Mouse (Mus musculus) midbrain, embryonic 11.5 days (tissue): Measurements from ENCODE around the gene Tmem116. TPM values are rescaled to one million over a fixed set of nuclear protein-coding genes. Genes with fewer than 3 reads are reported as not detected.
A peak's percentile ranks its signal among the peaks of the same experiment; 100 is the strongest.

Experiments
- ATAC-seq: fragments of 200-750 bp; cut with Nextera tagmentation; 2 replicates; pipeline ENCODE4 v1.8.0; 2017; ENCODE audit warnings: moderate TSS enrichment, moderate library complexity; ENCODE audit not compliant: low FRiP score
- DNase-seq: peaks from one replicate; pipeline ENCODE4 v3.0.0; 2015; ENCODE audit warnings: low spot score; ENCODE audit errors: missing footprints
- H3K27ac ChIP-seq: fragments of 300-500 bp; sonication (generic); 2 replicates; pipeline ENCODE4 v1.5.1; 2014; ENCODE audit warnings: low read depth, low read length
- H3K27me3 ChIP-seq: fragments of 300-500 bp; sonication (generic); 2 replicates; pipeline ENCODE4 v1.6.1; 2014; ENCODE audit warnings: mild to moderate bottlenecking, low read length, moderate library complexity, mixed read lengths; ENCODE audit not compliant: control insufficient read depth, insufficient read depth
- H3K36me3 ChIP-seq: fragments of 300-500 bp; sonication (generic); 2 replicates; pipeline ENCODE4 v1.6.1; 2014; ENCODE audit warnings: mild to moderate bottlenecking, low read length, moderate library complexity, mixed read lengths; ENCODE audit not compliant: control insufficient read depth, insufficient read depth
- H3K4me1 ChIP-seq: fragments of 300-500 bp; sonication (generic); 2 replicates; pipeline ENCODE4 v1.6.1; 2014; ENCODE audit warnings: low read length; ENCODE audit not compliant: control insufficient read depth, insufficient read depth
- H3K4me2 ChIP-seq: fragments of 300-500 bp; sonication (generic); 2 replicates; pipeline ENCODE4 v1.6.1; 2014; ENCODE audit warnings: mild to moderate bottlenecking, moderate library complexity
- H3K4me3 ChIP-seq: fragments of 300-500 bp; sonication (generic); 2 replicates; pipeline ENCODE4 v1.5.1; 2014; ENCODE audit warnings: low read depth, low read length
- H3K9ac ChIP-seq: fragments of 300-500 bp; sonication (generic); 2 replicates; pipeline ENCODE4 v1.6.1; 2014; ENCODE audit warnings: low read length
- H3K9me3 ChIP-seq: fragments of 300-500 bp; sonication (generic); 2 replicates; pipeline ENCODE4 v1.6.1; 2016; ENCODE audit warnings: low read length; ENCODE audit not compliant: control insufficient read depth
- WGBS: fragments of 180-500 bp; shearing (Covaris S2); extraction: QIAGEN DNeasy Blood & Tissue Kit; methylation state at CpG from one replicate; pipeline ENCODE4 v1.1.7; 2014; 5-methylcytosine and 5-hydroxymethylcytosine counted together
- polyA plus RNA-seq: library from polyadenylated mRNA; unstranded; fragments of >200 nt; fragmentation: Nextera tagmentation; extraction: Ambion mirVana; gene quantifications from 2 replicates; pipeline ENCODE4 v1.2.1, GENCODE M21; 2014

Tmem116 gene
- 0.66 and 1.1 TPM in 2 replicates for polyA plus RNA-seq

DNA sequence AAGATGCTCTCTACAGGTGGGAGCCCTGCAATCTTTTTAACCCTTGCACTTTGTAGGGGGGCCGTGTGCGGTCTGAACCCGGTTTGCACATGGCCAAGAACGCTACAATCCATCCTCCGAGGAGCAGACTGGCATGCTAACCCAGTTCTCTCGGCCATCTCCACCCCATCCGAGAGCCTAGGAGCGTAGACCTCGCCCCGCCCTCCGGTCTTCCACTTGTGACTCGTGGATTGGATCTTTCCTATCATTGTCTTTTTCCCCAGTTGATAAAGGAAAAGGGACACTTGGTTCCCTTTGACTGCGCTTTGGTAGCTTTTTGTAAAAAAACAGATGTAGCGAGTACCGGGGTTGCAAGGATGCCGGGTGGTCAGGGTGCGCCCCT is at the start of gene Tmem116:
Gene Tmem116, plus strand, starts transcription at position 250 of the 382 bp plus-strand sequence.
- H3K9me3 ChIP-seq: no peaks in the 10 kb centered on the region
- peak within 1 kb of the TSS; percentile 93 for H3K9ac ChIP-seq
- under 1% methylated on average over 17 of the region's 17 CpGs for WGBS
- H3K4me2 ChIP-seq: peak within 1 kb of the TSS; percentile 87
- H3K36me3 ChIP-seq: peaks cover 12% of the 10 kb centered on the region; the same call in 1 of the 2 replicates
- H3K27me3 ChIP-seq: no peaks in the 10 kb centered on the region
- ATAC-seq (peak; percentile 40; the same call in 1 of the 2 replicates), DNase-seq (no peak)
- H3K4me1 ChIP-seq: peaks cover 12% of the 10 kb centered on the region
- H3K27ac ChIP-seq: peak within 1 kb of the TSS; percentile 89
- peak within 1 kb of the TSS; percentile 90 for H3K4me3 ChIP-seq

DNA sequence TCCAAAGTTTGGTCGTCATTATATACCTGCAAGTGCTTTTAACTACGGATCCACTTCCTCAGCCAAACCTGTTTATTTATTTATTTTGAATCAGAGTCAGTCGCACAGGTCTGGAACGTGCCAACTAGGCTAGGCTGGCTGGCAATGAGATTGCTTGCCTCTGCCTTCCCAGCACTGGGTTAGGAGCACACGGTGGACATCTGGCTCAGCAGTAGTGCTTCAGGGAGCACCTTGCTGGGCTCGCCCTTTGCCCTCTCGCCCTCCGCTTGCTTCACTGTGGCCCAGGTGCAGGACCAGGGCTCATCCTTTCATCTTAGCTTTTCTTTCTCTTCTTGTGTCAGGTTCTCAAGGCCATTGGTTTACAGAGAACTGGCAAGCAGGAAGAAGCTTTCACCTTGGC is 43.8 kb upstream of the Tmem116 start:
- Histone ChIP-seq H3K4me1 (no peaks in the 10 kb centered on the region), H3K9ac (no peak overlapping the region), H3K4me2 (no peak overlapping the region), H3K4me3 (no peak overlapping the region), H3K9me3 (no peaks in the 10 kb centered on the region), H3K27ac (no peak overlapping the region), H3K27me3 (no peaks in the 10 kb centered on the region), H3K36me3 (0 out of 2 replicates have a peak, but pooled peaks cover 8% of the 10 kb centered on the region)
- WGBS: 95% methylated on average over 8 of the region's 8 CpGs
- DNase-seq (peak; percentile 47), ATAC-seq (no peak)

DNA sequence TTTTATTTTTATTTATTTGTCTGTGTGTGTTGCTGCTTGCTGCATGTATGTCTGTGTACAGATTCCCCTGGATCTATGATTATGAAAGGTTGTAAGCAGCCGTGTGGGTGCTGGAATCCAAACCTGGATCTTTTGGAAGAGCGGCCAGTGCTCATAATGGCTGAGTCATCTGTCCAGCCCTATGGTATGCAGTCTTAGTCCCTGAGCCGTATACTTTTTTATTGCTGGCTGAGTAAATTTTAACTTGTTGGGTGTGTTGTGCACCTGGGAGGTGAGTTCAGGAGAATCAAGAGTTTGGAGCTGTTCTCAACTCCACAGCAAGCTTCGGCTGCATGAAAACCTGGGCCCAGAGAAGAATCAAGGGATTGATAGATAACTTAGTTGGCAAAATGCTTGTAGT is 40.7 kb upstream of the Tmem116 start:
- WGBS: 97% methylated on average over 4 of the region's 4 CpGs
- Histone ChIP-seq H3K4me2 (no peak overlapping the region), H3K27me3 (no peaks in the 10 kb centered on the region), H3K4me1 (no peaks in the 10 kb centered on the region), H3K36me3 (peaks cover 27% of the 10 kb centered on the region), H3K9me3 (no peaks in the 10 kb centered on the region), H3K4me3 (no peak overlapping the region), H3K9ac (no peak overlapping the region), H3K27ac (no peak overlapping the region)
- DNase-seq: peak; percentile 31
- ATAC-seq: no peak

DNA sequence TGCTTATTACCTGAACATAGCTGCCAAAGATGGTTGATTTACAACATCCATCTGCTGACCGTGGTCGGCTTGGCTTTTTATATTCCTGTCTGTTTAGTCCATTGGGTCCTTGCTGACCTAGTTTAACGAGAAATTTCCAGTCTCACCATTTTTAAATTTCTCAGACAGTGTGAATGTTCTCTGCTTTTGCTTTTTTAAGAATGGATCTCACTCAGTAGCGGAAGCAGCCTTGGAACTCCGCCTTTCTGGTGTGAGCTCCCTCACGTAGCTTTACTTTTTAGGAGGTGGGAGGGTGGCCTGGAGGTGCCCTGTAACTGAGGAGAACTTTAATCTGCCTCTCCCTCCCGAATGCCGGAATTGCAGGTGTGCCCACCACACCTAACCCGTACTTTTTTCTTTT is 31.0 kb upstream of the Tmem116 start:
- peaks cover 39% of the 10 kb centered on the region for H3K36me3 ChIP-seq
- no peak for ATAC-seq

DNA sequence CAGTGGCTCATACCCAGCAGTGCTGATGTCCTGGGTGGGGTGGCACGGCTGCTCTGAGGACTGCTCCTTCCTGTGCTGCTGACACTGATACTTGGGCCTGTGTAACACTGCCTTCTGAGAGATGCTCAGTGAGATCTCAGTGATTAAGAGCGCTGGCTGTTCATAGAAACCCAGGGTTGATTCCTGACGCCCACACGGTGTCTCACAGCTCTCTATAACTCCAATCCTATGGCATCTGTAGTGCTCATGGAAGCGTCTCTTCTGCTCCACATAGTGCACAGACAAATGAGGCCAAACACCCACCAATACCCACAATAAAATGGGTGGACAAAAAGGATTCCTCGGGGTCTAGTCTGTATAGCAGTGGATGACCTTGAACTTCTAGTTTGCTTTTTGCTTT is 28.9 kb upstream of the Tmem116 start:
- WGBS: 95% methylated on average over 6 of the region's 6 CpGs
- Histone ChIP-seq H3K4me1 (no peaks in the 10 kb centered on the region), H3K4me3 (no peak overlapping the region), H3K4me2 (no peak overlapping the region), H3K36me3 (peaks cover 40% of the 10 kb centered on the region), H3K27me3 (no peaks in the 10 kb centered on the region), H3K9ac (no peak overlapping the region), H3K9me3 (no peaks in the 10 kb centered on the region), H3K27ac (no peak overlapping the region)
- no peak for DNase-seq
- no peak for ATAC-seq

More for the DNA sequence above, 31.0 kb upstream of the Tmem116 start:
- no peak overlapping the region for H3K9ac ChIP-seq
- no peak overlapping the region for H3K4me2 ChIP-seq
- H3K4me3 ChIP-seq: no peak overlapping the region
- no peaks in the 10 kb centered on the region for H3K27me3 ChIP-seq
- no peaks in the 10 kb centered on the region for H3K9me3 ChIP-seq
- H3K27ac ChIP-seq: no peak overlapping the region
- H3K4me1 ChIP-seq: no peaks in the 10 kb centered on the region
- WGBS: 94% methylated on average over 9 of the region's 9 CpGs
- DNase-seq: no peak

DNA sequence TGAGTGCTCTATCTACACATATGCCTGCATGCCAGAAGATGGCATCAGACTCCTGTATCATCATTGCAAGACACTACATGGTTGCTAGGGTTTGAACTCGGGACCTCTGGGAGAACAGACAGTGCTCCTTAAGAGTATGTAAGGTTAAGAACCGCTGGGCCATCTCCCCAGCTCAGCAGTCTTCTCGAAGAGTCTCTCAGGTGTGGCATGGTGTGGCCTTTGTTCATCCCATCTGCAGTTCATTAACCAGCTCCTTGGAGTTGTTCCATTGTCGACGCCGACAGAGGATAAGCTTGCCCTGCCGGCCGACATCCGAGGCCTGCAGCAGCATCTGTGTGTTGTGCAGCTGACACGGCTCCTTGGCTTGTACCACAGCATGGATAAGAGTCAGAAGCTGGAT is 28.4 kb upstream of the Tmem116 start:
- Histone ChIP-seq H3K9ac (no peak overlapping the region), H3K27me3 (no peaks in the 10 kb centered on the region), H3K4me3 (no peak overlapping the region), H3K4me1 (no peaks in the 10 kb centered on the region), H3K9me3 (no peaks in the 10 kb centered on the region), H3K27ac (no peak overlapping the region), H3K4me2 (no peak overlapping the region), H3K36me3 (peaks cover 40% of the 10 kb centered on the region)
- WGBS: 93% methylated on average over 10 of the region's 10 CpGs
- ATAC-seq (no peak), DNase-seq (no peak)

DNA sequence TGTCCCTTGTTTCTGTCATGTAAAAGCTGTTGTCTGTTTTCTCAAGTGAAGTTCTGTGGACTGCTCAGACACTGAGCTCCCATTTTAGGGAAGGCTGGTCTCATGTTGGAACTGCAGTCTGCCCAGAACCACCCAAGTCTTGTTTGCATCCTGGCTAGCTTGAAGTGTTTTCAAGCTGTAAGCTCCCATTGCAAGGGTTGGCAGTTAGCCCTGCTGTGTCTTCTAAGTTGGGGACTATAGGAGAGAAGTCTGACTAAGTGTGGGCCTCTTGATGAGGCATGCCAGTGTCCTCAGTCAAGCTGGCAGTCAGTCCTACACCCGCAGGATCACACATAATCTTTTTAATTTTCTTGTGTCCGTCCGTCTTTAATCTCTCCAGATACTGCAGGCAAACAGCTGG is 22.7 kb upstream of the Tmem116 start:
- Histone ChIP-seq H3K27me3 (no peaks in the 10 kb centered on the region), H3K36me3 (peaks cover 53% of the 10 kb centered on the region), H3K27ac (no peak overlapping the region), H3K4me1 (no peaks in the 10 kb centered on the region), H3K9ac (no peak overlapping the region), H3K9me3 (no peaks in the 10 kb centered on the region), H3K4me3 (no peak overlapping the region), H3K4me2 (no peak overlapping the region)
- ATAC-seq (no peak), DNase-seq (no peak)
- 97% methylated on average over 3 of the region's 3 CpGs for WGBS

DNA sequence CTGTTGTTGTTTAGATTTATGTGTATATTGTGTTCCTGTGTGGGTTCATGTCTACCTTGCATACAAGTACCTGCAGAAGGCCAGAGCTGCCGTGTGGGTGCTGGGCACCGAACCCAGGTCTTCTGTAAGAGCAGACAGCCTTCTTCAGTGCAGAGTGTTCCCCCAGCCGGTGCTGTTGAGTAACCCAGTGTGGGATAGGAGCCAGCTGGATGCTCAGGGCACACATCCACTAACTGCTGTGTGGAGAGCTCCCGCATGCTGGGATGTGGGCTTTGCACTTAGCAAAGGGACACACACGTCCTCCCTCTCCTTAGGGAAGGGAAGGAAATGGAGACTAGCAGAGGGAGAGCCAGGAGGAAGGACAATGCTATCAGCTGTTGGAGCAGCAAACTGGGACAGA is 13.6 kb upstream of the Tmem116 start:
- no peaks in the 10 kb centered on the region for H3K9me3 ChIP-seq
- no peak overlapping the region for H3K4me2 ChIP-seq
- WGBS: 94% methylated on average over 5 of the region's 5 CpGs
- no peak overlapping the region for H3K9ac ChIP-seq
- no peaks in the 10 kb centered on the region for H3K27me3 ChIP-seq
- no peak for DNase-seq
- no peak overlapping the region for H3K27ac ChIP-seq
- ATAC-seq: no peak
- H3K4me1 ChIP-seq: no peaks in the 10 kb centered on the region
- H3K4me3 ChIP-seq: no peak overlapping the region
- H3K36me3 ChIP-seq: peaks cover 42% of the 10 kb centered on the region

DNA sequence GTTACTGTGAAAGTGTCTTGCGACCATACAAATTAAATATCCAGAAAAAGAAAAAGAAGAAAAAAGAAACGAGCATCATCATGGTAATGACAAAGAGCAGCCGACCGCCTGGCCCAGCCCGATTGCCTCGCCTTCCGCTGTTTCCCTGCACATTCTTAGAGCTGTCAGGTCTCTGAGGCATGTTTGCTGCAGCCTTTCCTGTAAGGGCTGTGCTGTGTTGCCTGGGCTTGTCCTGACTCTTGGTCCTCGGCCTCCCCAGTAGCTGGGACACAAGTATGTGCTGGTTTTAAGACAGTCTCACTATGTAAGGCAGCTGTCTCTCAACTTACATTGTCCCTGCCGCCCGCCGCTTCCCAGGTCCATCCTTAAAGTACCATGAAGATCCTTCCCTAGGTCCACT is 12.9 kb upstream of the Tmem116 start:
- H3K4me3 ChIP-seq: no peak overlapping the region
- peaks cover 40% of the 10 kb centered on the region for H3K36me3 ChIP-seq
- H3K27me3 ChIP-seq: no peaks in the 10 kb centered on the region
- 91% methylated on average over 11 of the region's 11 CpGs for WGBS
- no peaks in the 10 kb centered on the region for H3K4me1 ChIP-seq
- H3K4me2 ChIP-seq: no peak overlapping the region
- H3K9me3 ChIP-seq: no peaks in the 10 kb centered on the region
- DNase-seq: no peak
- ATAC-seq: no peak
- H3K9ac ChIP-seq: no peak overlapping the region
- H3K27ac ChIP-seq: no peak overlapping the region

DNA sequence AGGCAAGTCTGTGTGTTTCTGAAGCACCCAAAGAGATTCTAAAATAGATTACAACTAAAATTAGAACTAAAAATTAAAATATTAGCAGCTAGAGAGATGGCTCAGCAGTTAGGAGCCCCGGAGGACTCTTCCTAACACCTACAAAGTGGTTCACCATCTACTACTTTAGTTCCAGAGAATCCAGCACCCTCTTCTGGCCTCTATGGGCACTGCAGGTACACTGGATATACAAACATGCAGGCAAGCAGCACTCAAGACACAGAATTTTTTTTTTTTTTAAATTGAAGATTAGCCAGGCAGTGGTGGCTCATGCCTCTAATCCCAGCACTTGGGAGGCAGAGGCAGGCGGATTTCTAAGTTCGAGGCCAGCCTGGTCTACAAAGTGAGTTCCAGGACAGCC is 8.1 kb upstream of the Tmem116 start:
- no peak overlapping the region for H3K4me3 ChIP-seq
- ATAC-seq (no peak), DNase-seq (peak; percentile 93)
- no peaks in the 10 kb centered on the region for H3K9me3 ChIP-seq
- H3K27me3 ChIP-seq: no peaks in the 10 kb centered on the region
- H3K27ac ChIP-seq: no peak overlapping the region
- H3K36me3 ChIP-seq: peaks cover 42% of the 10 kb centered on the region
- no peak overlapping the region for H3K9ac ChIP-seq
- H3K4me1 ChIP-seq: no peaks in the 10 kb centered on the region
- 89% methylated on average over 3 of the region's 3 CpGs for WGBS
- H3K4me2 ChIP-seq: no peak overlapping the region
